ENCODE assay signal across 9 mouse cellular contexts in the genomic region with DNA sequence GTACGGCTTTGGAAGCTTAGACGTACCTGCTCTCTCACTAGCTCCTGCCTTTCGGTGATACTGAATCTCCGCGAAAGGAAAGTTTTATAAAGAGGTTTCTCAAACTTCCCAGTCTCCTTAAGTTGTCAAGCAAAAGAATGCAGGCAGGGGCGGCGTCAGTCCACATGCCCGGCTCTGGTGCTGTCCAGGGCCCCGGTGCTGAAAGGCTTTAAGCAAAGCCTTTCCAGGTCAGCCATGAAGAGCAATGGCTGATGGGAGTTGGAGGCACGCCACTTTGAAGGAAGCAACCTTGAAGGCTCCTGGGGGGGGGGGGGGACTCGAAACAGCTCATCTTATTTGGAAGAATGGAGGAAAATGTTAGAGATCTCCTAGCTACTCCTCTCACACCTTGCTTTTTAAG. TPM values are rescaled to one million over a fixed set of nuclear protein-coding genes. Genes with fewer than 3 reads are reported as not detected.
DNase-seq lines count a peak whose midpoint lies in the region; ATAC-seq and TF ChIP-seq lines count a peak whose summit lies in the region.
"Had no signal": no experiment of that assay in that cellular context is flagged by ENCODE, and none has a peak within 500 bp of the region (broad histone marks: within the 10 kb centered on the region; RNA-seq: fewer than 3 reads in every experiment).

No protein-coding gene starts in this region.

- 14% methylated on average over 11 of the region's 11 CpGs for WGBS in stomach, postnatal 0 days
- WGBS in hindbrain, embryonic 13.5 days = 21% methylated on average over 11 of the region's 11 CpGs

- no peak overlapping the region for H3K9ac ChIP-seq in stomach, postnatal 0 days (ENCODE audit: low read length)
- no peak overlapping the region for H3K9ac ChIP-seq in hindbrain, embryonic 13.5 days
- H3K9ac ChIP-seq: forebrain, embryonic 13.5 days had no signal

- no peaks in the 10 kb centered on the region for H3K9me3 ChIP-seq in stomach, postnatal 0 days (ENCODE audit: control insufficient read depth, low read length)
- no peaks in the 10 kb centered on the region for H3K9me3 ChIP-seq in hindbrain, embryonic 13.5 days
- H3K9me3 ChIP-seq: forebrain, embryonic 13.5 days had no signal

- no peak for TF ChIP-seq EP300 in stomach, postnatal 0 days (optimal IDR thresholded peaks at IDR 0.05)

- DNase-seq in gastrocnemius, postnatal 10 days = peak; percentile 54
- no peak for DNase-seq in gastrocnemius, adult 8-10 months (ENCODE audit: low spot score in 2 of 2)
- peak; percentile 15 for DNase-seq in ovary, postnatal 10 days (ENCODE audit: low spot score)
- DNase-seq in ovary, adult 18-20 months (ENCODE audit: low spot score) = no peak
- DNase-seq in kidney, postnatal 14 days = peak; percentile 58
- peak; percentile 57 for DNase-seq in stomach, postnatal 0 days (ENCODE audit: low spot score)
- DNase-seq in MN1 (ENCODE audit: low spot score) = no peak

- no peaks in the 10 kb centered on the region for H3K27me3 ChIP-seq in stomach, postnatal 0 days (ENCODE audit: control insufficient read depth, insufficient read depth, low read length)
- H3K27me3 ChIP-seq in hindbrain, embryonic 13.5 days = no peaks in the 10 kb centered on the region
- H3K27me3 ChIP-seq: forebrain, embryonic 13.5 days had no signal

- no peak overlapping the region for H3K4me2 ChIP-seq in stomach, postnatal 0 days (replicated peaks; ENCODE audit: low read depth)
- H3K4me2 ChIP-seq in hindbrain, embryonic 13.5 days = no peak overlapping the region
- H3K4me2 ChIP-seq: forebrain, embryonic 13.5 days had no signal

- no peak overlapping the region for H3K4me3 ChIP-seq in stomach, postnatal 0 days (ENCODE audit: low read depth, low read length)
- H3K4me3 ChIP-seq in hindbrain, embryonic 13.5 days = no peak overlapping the region
- H3K4me3 ChIP-seq: forebrain, embryonic 13.5 days had no signal

- TF ChIP-seq CTCF in stomach, postnatal 0 days (IDR thresholded peaks at IDR 0.05; ENCODE audit: low read depth) = no peak

- no peak for ATAC-seq in stomach, postnatal 0 days (ENCODE audit: low FRiP score, low TSS enrichment)
- no peak for ATAC-seq in hindbrain, embryonic 13.5 days (ENCODE audit: low FRiP score)
- ATAC-seq: forebrain, embryonic 13.5 days had no signal

- no peaks in the 10 kb centered on the region for H3K4me1 ChIP-seq in stomach, postnatal 0 days (replicated peaks; ENCODE audit: control insufficient read depth, insufficient read depth)
- peaks cover 23% of the 10 kb centered on the region; the same call in 1 of the 2 replicates for H3K4me1 ChIP-seq in hindbrain, embryonic 13.5 days (replicated peaks)

- H3K36me3 ChIP-seq in stomach, postnatal 0 days (ENCODE audit: control insufficient read depth, insufficient read depth, low read length) = no peaks in the 10 kb centered on the region
- H3K36me3 ChIP-seq in hindbrain, embryonic 13.5 days = no peaks in the 10 kb centered on the region

- no peak overlapping the region for H3K27ac ChIP-seq in stomach, postnatal 0 days (replicated peaks)
- no peak overlapping the region for H3K27ac ChIP-seq in hindbrain, embryonic 13.5 days
- H3K27ac ChIP-seq: forebrain, embryonic 13.5 days had no signal

RNA-seq across cellular contexts. Expression of a gene that starts 34.3 kb away (rescaled TPM):
- total RNA-seq in gastrocnemius, postnatal 10 days (2021) = under 1 TPM; 0.26 to 0.29 TPM
- total RNA-seq in gastrocnemius, adult 8-10 months (2022) = under 1 TPM in 3 of 4 experiments, not detected in 1; 0.10 to 0.97 (median 0.27) TPM
- 3.0 and 4.5 TPM in 2 replicates for polyA plus RNA-seq in stomach, postnatal 0 days (2015; fragmentation: Nextera tagmentation; extraction: Ambion mirVana)
- polyA plus RNA-seq in hindbrain, embryonic 13.5 days (2015; fragmentation: Nextera tagmentation; extraction: Ambion mirVana) = 29.9 and 33.1 TPM in 2 replicates

Comparison
In these comparisons a context has a peak if more than half of its experiments do, and no peak if none do; other contexts are left out.
1. DNase-seq: peak in gastrocnemius, postnatal 10 days (single experiment), ovary, postnatal 10 days (single experiment), kidney, postnatal 14 days (single experiment) and stomach, postnatal 0 days (single experiment); none in gastrocnemius, adult 8-10 months (0 of 2), ovary, adult 18-20 months (single experiment) and MN1 (single experiment).